Mouse (Mus musculus) midbrain, embryonic 16.5 days (tissue): ENCODE results near the gene Tmsb15l. TPM values are rescaled to one million over a fixed set of nuclear protein-coding genes. Genes with fewer than 3 reads are reported as not detected.

Experiments used
- ATAC-seq: fragments of 200-750 bp; cut with Nextera tagmentation; 2 replicates; pipeline ENCODE4 v1.8.0; 2017; ENCODE audit warnings: moderate TSS enrichment
- H3K27ac ChIP-seq: fragments of 300-500 bp; sonication (generic); 2 replicates; pipeline ENCODE4 v1.5.1; 2014; ENCODE audit warnings: mild to moderate bottlenecking, low read length, mixed read lengths
- H3K27me3 ChIP-seq: fragments of 300-500 bp; sonication (generic); 2 replicates; pipeline ENCODE4 v1.6.1; 2014; ENCODE audit warnings: low read depth, low read length, mixed read lengths; ENCODE audit not compliant: control insufficient read depth, insufficient read depth
- H3K36me3 ChIP-seq: fragments of 300-500 bp; sonication (generic); 2 replicates; pipeline ENCODE4 v1.6.1; 2014; ENCODE audit warnings: mild to moderate bottlenecking, low read length, moderate library complexity, mixed read lengths; ENCODE audit not compliant: control insufficient read depth, insufficient read depth
- H3K4me1 ChIP-seq: fragments of 300-500 bp; sonication (generic); 2 replicates; pipeline ENCODE4 v1.6.1; 2014; ENCODE audit warnings: mild to moderate bottlenecking, low read length, mixed read lengths; ENCODE audit not compliant: control insufficient read depth, insufficient read depth
- H3K4me2 ChIP-seq: fragments of 300-500 bp; sonication (generic); 2 replicates; pipeline ENCODE4 v1.6.1; 2014; ENCODE audit warnings: mild to moderate bottlenecking, low read length, mixed read lengths
- H3K4me3 ChIP-seq: fragments of 300-500 bp; sonication (generic); 2 replicates; pipeline ENCODE4 v1.5.1; 2014; ENCODE audit warnings: low read depth, mild to moderate bottlenecking, low read length, moderate library complexity, mixed read lengths
- H3K9ac ChIP-seq: fragments of 300-500 bp; sonication (generic); 2 replicates; pipeline ENCODE4 v1.6.1; 2014; ENCODE audit warnings: low read depth, low read length, mixed read lengths
- H3K9me3 ChIP-seq: fragments of 300-500 bp; sonication (generic); replicated peaks from 2 replicates; pipeline ENCODE4 v1.6.1; 2014; ENCODE audit warnings: mild to moderate bottlenecking, low read length, mixed read lengths; ENCODE audit not compliant: control insufficient read depth, poor library complexity, severe bottlenecking
- polyA plus RNA-seq: library from polyadenylated mRNA; unstranded; fragments of >200 nt; fragmentation: Nextera tagmentation; extraction: Ambion mirVana; gene quantifications from 2 replicates; pipeline ENCODE4 v1.2.1, GENCODE M21; 2015

Tmsb15l gene
- polyA plus RNA-seq, 1 experiment from 2014 or later: 7.0 TPM

DNA sequence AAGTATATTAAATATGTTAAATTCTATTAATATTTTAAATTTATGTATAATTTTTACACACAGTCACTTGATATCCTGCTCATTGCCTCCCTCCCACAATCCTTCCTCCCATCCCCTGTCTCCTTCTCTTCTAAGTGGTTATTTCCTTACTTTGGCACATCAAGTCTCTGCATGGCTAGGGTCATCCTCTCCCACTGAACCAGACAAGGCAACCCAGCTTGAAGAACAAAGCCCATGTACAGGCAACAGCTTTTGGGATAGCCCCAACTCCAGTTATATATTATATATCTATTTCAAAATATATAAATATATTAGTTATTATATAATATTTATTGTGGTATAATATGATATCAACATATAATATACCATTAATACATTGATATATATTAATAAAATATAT, 50.8 kb downstream of the Tmsb15l start:
- Histone ChIP-seq H3K27ac (no peak overlapping the region), H3K4me2 (no peak overlapping the region), H3K4me1 (no peaks in the 10 kb centered on the region), H3K9me3 (peaks cover 6% of the 10 kb centered on the region; the same call in 1 of the 2 replicates), H3K27me3 (no peaks in the 10 kb centered on the region), H3K4me3 (no peak overlapping the region), H3K9ac (no peak overlapping the region), H3K36me3 (no peaks in the 10 kb centered on the region)
- no peak for ATAC-seq

Other genes with a start within 250 kb of the Tmsb15l start
- 612 and 639 TPM in 2 replicates for gene Morf4l2, start 233.2 kb downstream of the Tmsb15l start, polyA plus RNA-seq
- not detected in 2 replicates for gene Glra4, start 196.7 kb downstream of the Tmsb15l start, polyA plus RNA-seq
- gene Plp1, start 154.2 kb downstream of the Tmsb15l start, polyA plus RNA-seq: 13.5 and 17.5 TPM in 2 replicates
- 29.6 and 29.9 TPM in 2 replicates for gene Rab9b, start 108.1 kb downstream of the Tmsb15l start, polyA plus RNA-seq
- gene H2bfm, start 49.5 kb downstream of the Tmsb15l start, polyA plus RNA-seq: not detected in 2 replicates
- gene Tmsb15b2, start 1.4 kb downstream of the Tmsb15l start, polyA plus RNA-seq: 80.7 and 96.3 TPM in 2 replicates
- 28.5 and 30.3 TPM in 2 replicates for gene Tmsb15b1, start within 50 bp of the Tmsb15l start, polyA plus RNA-seq
- 473 and 553 TPM in 2 replicates for gene Zcchc18, start 16.3 kb upstream of the Tmsb15l start, polyA plus RNA-seq
- 14.5 and 14.8 TPM in 2 replicates for gene Slc25a53, start 61.4 kb upstream of the Tmsb15l start, polyA plus RNA-seq
- gene Fam199x, start 72.7 kb upstream of the Tmsb15l start, polyA plus RNA-seq: 10.0 and 10.4 TPM in 2 replicates
- not detected in 2 replicates for gene Esx1, start 145.2 kb upstream of the Tmsb15l start, polyA plus RNA-seq